Mouse (Mus musculus) ES-E14 (cell line): ENCODE data around the gene Ikzf4. TPM values are rescaled to one million over a fixed set of nuclear protein-coding genes. Genes with fewer than 3 reads are reported as not detected.

Experiments used
- DNase-seq: peaks from one replicate; pipeline ENCODE4 v3.0.0-alpha.2; 2013; ENCODE audit warnings: low read depth, low spot score
- H3K27ac ChIP-seq: 2 replicates; pipeline ENCODE4 v1.5.1; 2012; ENCODE audit warnings: low read depth, mild to moderate bottlenecking, low read length, moderate library complexity, mixed read lengths; ENCODE audit not compliant: poor library complexity, insufficient read depth, severe bottlenecking
- H3K36me3 ChIP-seq: 2 replicates; pipeline ENCODE4 v1.6.1; 2012; ENCODE audit warnings: mild to moderate bottlenecking, low read length, moderate library complexity, mixed read lengths; ENCODE audit not compliant: control insufficient read depth, poor library complexity, insufficient read depth, severe bottlenecking
- H3K4me1 ChIP-seq, 2 experiments: fragments of 150-350 bp in 1 of 2; sonication (generic) in 1 of 2; 2 replicates each; pipeline ENCODE4 v1.6.1; 2012; ENCODE audit warnings: low read length in 2 of 2, mild to moderate bottlenecking in 1 of 2, mixed read lengths in 1 of 2; ENCODE audit not compliant: control insufficient read depth in 2 of 2, insufficient read depth in 2 of 2, poor library complexity in 1 of 2
- H3K4me3 ChIP-seq, 2 experiments: fragments of 150-350 bp in 1 of 2; sonication (generic) in 1 of 2; 2 replicates each; pipeline ENCODE4 v1.5.1; 2012; ENCODE audit warnings: low read length in 2 of 2, low read depth in 1 of 2, mild to moderate bottlenecking in 1 of 2, mixed read lengths in 1 of 2; ENCODE audit not compliant: insufficient read depth in 1 of 2, poor library complexity in 1 of 2, severe bottlenecking in 1 of 2
- H3K9ac ChIP-seq: 2 replicates; pipeline ENCODE4 v1.6.1; 2012; ENCODE audit warnings: low read depth, mild to moderate bottlenecking, low read length, mixed read lengths; ENCODE audit not compliant: poor library complexity, insufficient read depth, severe bottlenecking
- H3K9me3 ChIP-seq: fragments of 150-350 bp; sonication (generic); 2 replicates; pipeline ENCODE4 v1.6.1; 2012; ENCODE audit warnings: low read depth, mild to moderate bottlenecking, low read length; ENCODE audit not compliant: control insufficient read depth, insufficient read depth
- CHD2 ChIP-seq: IDR thresholded peaks from 2 replicates; pipeline ENCODE4 v1.6.1; 2014; ENCODE audit warnings: mild to moderate bottlenecking, low read depth, low read length, inconsistent platforms
- HCFC1 ChIP-seq: IDR thresholded peaks from 2 replicates; pipeline ENCODE4 v1.6.1; 2012; ENCODE audit warnings: low read length, inconsistent platforms, borderline replicate concordance; ENCODE audit not compliant: insufficient read depth
- MAFK ChIP-seq: IDR thresholded peaks from 2 replicates; pipeline ENCODE4 v1.6.1; 2014; ENCODE audit warnings: mild to moderate bottlenecking, low read depth, low read length, inconsistent platforms; ENCODE audit not compliant: insufficient read depth
- ZC3H11A ChIP-seq: IDR thresholded peaks from 2 replicates; pipeline ENCODE4 v1.6.1; 2012; ENCODE audit warnings: low read depth, mild to moderate bottlenecking, inconsistent platforms, low read length, borderline replicate concordance
- ZNF384 ChIP-seq: IDR thresholded peaks from 2 replicates; pipeline ENCODE4 v1.6.1; 2012; ENCODE audit warnings: low read depth, low read length, inconsistent platforms
- in situ Hi-C, 2 experiments: fragments of 600-800 bp; cut with MboI; formaldehyde crosslinking; loops; one replicate each; pipeline ENCODE4 v1.15.1; 2025; ENCODE audit warnings: low sequenced_read_pairs in 2 of 2, inconsistent platforms in 1 of 2; ENCODE audit not compliant: unreplicated experiment in 2 of 2
- total RNA-seq: library from RNA; depleted of rRNA; stranded (reverse); fragments of 300-350 nt; gene quantifications from 2 replicates; pipeline ENCODE4 v1.2.3, GENCODE M21; 2012

Ikzf4 gene
- total RNA-seq, 1 experiment = 1.9 TPM

GRCm38 (mm10) chr10:128657844-128658243 is 12.1 kb upstream of the Ikzf4 start:
- TF ChIP-seq CHD2 = no peak
- H3K36me3 ChIP-seq = no peaks in the 10 kb centered on the region
- no peaks in the 10 kb centered on the region for H3K9me3 ChIP-seq
- H3K4me1 ChIP-seq = peaks cover 0 to 13% of the 10 kb centered on the region in 2 experiments; a peak in 2 of 4 replicates
- H3K9ac ChIP-seq = no peak overlapping the region
- H3K27ac ChIP-seq = no peak overlapping the region
- H3K4me3 ChIP-seq = no peak overlapping the region
- no peak for DNase-seq
- in situ Hi-C loops = no loop called here

DNA sequence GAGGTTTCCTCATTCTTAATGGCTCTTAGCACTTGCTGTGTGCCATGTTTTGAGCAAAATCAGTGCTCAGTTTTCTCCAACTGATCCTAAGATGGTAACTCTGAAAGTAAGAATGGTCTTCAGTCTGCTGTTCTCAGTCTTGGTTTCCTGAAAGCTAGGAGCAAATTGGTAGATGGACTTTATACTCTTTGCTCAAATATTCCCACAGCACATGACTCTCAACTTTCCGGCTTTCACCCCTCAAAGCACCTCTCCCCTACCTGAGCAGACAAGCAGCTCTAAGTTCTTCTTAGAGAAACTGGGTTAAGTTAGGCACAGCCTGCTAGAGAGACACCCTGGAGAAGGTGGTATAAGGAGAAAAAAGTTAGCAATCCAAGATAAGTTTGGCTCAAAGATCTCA is 10.9 kb upstream of the Ikzf4 start:
- Histone ChIP-seq H3K27ac (no peak overlapping the region), H3K36me3 (no peaks in the 10 kb centered on the region), H3K9ac (no peak overlapping the region), H3K4me1 (peaks cover 0 to 13% of the 10 kb centered on the region in 2 experiments; a peak in 2 of 4 replicates), H3K9me3 (no peaks in the 10 kb centered on the region), H3K4me3 (no peak overlapping the region)
- TF ChIP-seq CHD2 (no peak), ZNF384 (no peak), ZC3H11A (no peak), HCFC1 (no peak), MAFK (no peak)
- no peak for DNase-seq
- in situ Hi-C loops = no loop called here

- in situ Hi-C loops = no loop called here
- H3K36me3 ChIP-seq = no peaks in the 10 kb centered on the region
- H3K27ac ChIP-seq = no peak overlapping the region
- H3K4me3 ChIP-seq = no peak overlapping the region
- TF ChIP-seq ZC3H11A (no peak), HCFC1 (no peak), ZNF384 (no peak), CHD2 (no peak), MAFK (no peak)
- H3K9ac ChIP-seq = no peak overlapping the region
- H3K4me1 ChIP-seq = peaks cover 0 to 13% of the 10 kb centered on the region in 2 experiments; a peak in 2 of 4 replicates
- H3K9me3 ChIP-seq = no peaks in the 10 kb centered on the region
- no peak for DNase-seq
Observed at GRCm38 (mm10) chr10:128655254-128655653, 9.5 kb upstream of the Ikzf4 start.

GRCm38 (mm10) chr10:128653866-128654265 is 8.1 kb upstream of the Ikzf4 start:
- in situ Hi-C loops = no loop called here
- Histone ChIP-seq H3K4me3 (no peak overlapping the region), H3K9ac (no peak overlapping the region)

More at GRCm38 (mm10) chr10:128653866-128654265, 8.1 kb upstream of the Ikzf4 start:
- TF ChIP-seq MAFK = no peak
- no peak for TF ChIP-seq ZNF384
- no peak for TF ChIP-seq ZC3H11A
- TF ChIP-seq HCFC1 = no peak
- TF ChIP-seq CHD2 = no peak
- H3K27ac ChIP-seq = no peak overlapping the region
- H3K36me3 ChIP-seq = no peaks in the 10 kb centered on the region
- DNase-seq = no peak
- peaks cover 0 to 13% of the 10 kb centered on the region in 2 experiments; a peak in 2 of 4 replicates for H3K4me1 ChIP-seq
- H3K9me3 ChIP-seq = no peaks in the 10 kb centered on the region
